Mouse (Mus musculus) testis, postnatal 14 days (tissue): Measurements from ENCODE around the gene Zpr1.

Experiments
- DNase-seq: peaks from one replicate; pipeline ENCODE4 v3.0.0; 2021; ENCODE audit warnings: low spot score

Gene Zpr1

GRCm38 (mm10) chr9:46272677-46273454, at the start of gene Zpr1:
Gene Zpr1, plus strand, starts transcription at chr9:46273064.
- DNase-seq: peak; percentile 89

GRCm38 (mm10) chr9:46223090-46223489, 49.8 kb upstream of the Zpr1 start:
- no peak for DNase-seq

- DNase-seq: no peak
Observed at GRCm38 (mm10) chr9:46224101-46224500, 48.8 kb upstream of the Zpr1 start.

- no peak for DNase-seq
Observed at GRCm38 (mm10) chr9:46224945-46225660, 47.8 kb upstream of the Zpr1 start.

- DNase-seq: no peak
Observed at GRCm38 (mm10) chr9:46227064-46227614, 45.7 kb upstream of the Zpr1 start.

- no peak for DNase-seq
Observed at GRCm38 (mm10) chr9:46228491-46228890, 44.4 kb upstream of the Zpr1 start, which contains the start of gene Apoa1. Gene Apoa1, plus strand, starts transcription at chr9:46228580.

- peak; percentile 78 for DNase-seq
Observed at GRCm38 (mm10) chr9:46229573-46230449, 43.1 kb upstream of the Zpr1 start.

- DNase-seq: no peak
Observed at GRCm38 (mm10) chr9:46230450-46230975, 42.4 kb upstream of the Zpr1 start.

GRCm38 (mm10) chr9:46235196-46235595, 37.7 kb upstream of the Zpr1 start:
- DNase-seq: no peak

GRCm38 (mm10) chr9:46235596-46235648, 37.4 kb upstream of the Zpr1 start, which contains the start of gene Apoc3:
Gene Apoc3, minus strand, starts transcription at chr9:46235636.
- no peak for DNase-seq

- DNase-seq: no peak
Observed at GRCm38 (mm10) chr9:46235649-46236048, 37.2 kb upstream of the Zpr1 start.

GRCm38 (mm10) chr9:46238850-46239249, 34.0 kb upstream of the Zpr1 start:
- no peak for DNase-seq

- no peak for DNase-seq
Observed at GRCm38 (mm10) chr9:46240526-46241153, 32.2 kb upstream of the Zpr1 start, which contains the start of gene Apoa4. Gene Apoa4, plus strand, starts transcription at chr9:46240696.

GRCm38 (mm10) chr9:46241818-46242217, 31.0 kb upstream of the Zpr1 start:
- DNase-seq: no peak

- no peak for DNase-seq
Observed at GRCm38 (mm10) chr9:46243122-46243521, 29.7 kb upstream of the Zpr1 start.

GRCm38 (mm10) chr9:46243584-46243983, 29.3 kb upstream of the Zpr1 start:
- no peak for DNase-seq

GRCm38 (mm10) chr9:46246752-46247324, 26.0 kb upstream of the Zpr1 start:
- DNase-seq: no peak

GRCm38 (mm10) chr9:46256177-46256576, 16.7 kb upstream of the Zpr1 start:
- no peak for DNase-seq

GRCm38 (mm10) chr9:46256658-46257385, 16.0 kb upstream of the Zpr1 start:
- no peak for DNase-seq

GRCm38 (mm10) chr9:46257546-46257945, 15.3 kb upstream of the Zpr1 start:
- DNase-seq: no peak

- no peak for DNase-seq
Observed at GRCm38 (mm10) chr9:46259111-46259510, 13.8 kb upstream of the Zpr1 start.
